Mouse (Mus musculus) lung, postnatal 0 days (tissue): ENCODE data around the gene Grid2ip. TPM values are rescaled to one million over a fixed set of nuclear protein-coding genes. Genes with fewer than 3 reads are reported as not detected.

Experiments
- ATAC-seq: fragments of 200-750 bp; cut with Nextera tagmentation; 2 replicates; pipeline ENCODE4 v1.8.0; 2017; ENCODE audit warnings: moderate library complexity
- DNase-seq: peaks from one replicate; pipeline ENCODE4 v3.0.0-alpha.2; 2016; ENCODE audit warnings: low spot score
- H3K27ac ChIP-seq: fragments of 300-500 bp; sonication (generic); 2 replicates; pipeline ENCODE4 v1.5.1; 2014; ENCODE audit warnings: antibody characterized with exemption, mild to moderate bottlenecking, low read length, mixed read lengths
- H3K27me3 ChIP-seq: fragments of 300-500 bp; sonication (generic); replicated peaks from 2 replicates; pipeline ENCODE4 v1.6.1; 2014; ENCODE audit warnings: low read length, mixed read lengths; ENCODE audit not compliant: insufficient read depth
- H3K36me3 ChIP-seq: fragments of 300-500 bp; sonication (generic); 2 replicates; pipeline ENCODE4 v1.6.1; 2014; ENCODE audit warnings: low read length, mixed read lengths; ENCODE audit not compliant: insufficient read depth
- H3K4me1 ChIP-seq: fragments of 300-500 bp; sonication (generic); 2 replicates; pipeline ENCODE4 v1.6.1; 2014; ENCODE audit warnings: antibody characterized with exemption, low read depth, low read length, mixed read lengths; ENCODE audit not compliant: insufficient read depth
- H3K4me2 ChIP-seq: fragments of 300-500 bp; sonication (generic); replicated peaks from 2 replicates; pipeline ENCODE4 v1.6.1; 2014; ENCODE audit warnings: low read depth, mild to moderate bottlenecking, low read length, moderate library complexity, mixed read lengths
- H3K4me3 ChIP-seq: fragments of 300-500 bp; sonication (generic); 2 replicates; pipeline ENCODE4 v1.5.1; 2014; ENCODE audit warnings: low read depth, low read length
- H3K9ac ChIP-seq: fragments of 300-500 bp; sonication (generic); replicated peaks from 2 replicates; pipeline ENCODE4 v1.6.1; 2014; ENCODE audit warnings: low read depth, mild to moderate bottlenecking
- H3K9me3 ChIP-seq: fragments of 300-500 bp; sonication (generic); 2 replicates; pipeline ENCODE4 v1.6.1; 2016; ENCODE audit warnings: low read length, mixed read lengths
- CTCF ChIP-seq: IDR thresholded peaks from 2 replicates; pipeline ENCODE4 v1.5.1; 2016; ENCODE audit warnings: antibody characterized with exemption, mild to moderate bottlenecking
- EP300 ChIP-seq: IDR thresholded peaks from 2 replicates; pipeline ENCODE4 v1.6.1; 2016; ENCODE audit warnings: antibody characterized with exemption, mild to moderate bottlenecking, control low read depth
- WGBS: fragments of 180-500 bp; shearing (Covaris S2); extraction: QIAGEN DNeasy Blood & Tissue Kit; methylation state at CpG from one replicate; pipeline ENCODE4 v1.1.7; 2014; 5-methylcytosine and 5-hydroxymethylcytosine counted together
- polyA plus RNA-seq: library from polyadenylated mRNA; unstranded; fragments of >200 nt; fragmentation: Nextera tagmentation; extraction: Ambion mirVana; gene quantifications from 2 replicates; pipeline ENCODE4 v1.2.1, GENCODE M21; 2015

The Grid2ip gene
- polyA plus RNA-seq, 1 experiment from 2014 or later, result not detected

GRCm38 (mm10) chr5:143360000-143360399, 2.9 kb downstream of the Grid2ip start:
- no peak for ATAC-seq
- no peak for DNase-seq
- Histone ChIP-seq H3K4me1 (peaks cover 7% of the 10 kb centered on the region; the same call in 1 of the 2 replicates), H3K9me3 (no peaks in the 10 kb centered on the region), H3K4me3 (no peak overlapping the region), H3K36me3 (no peaks in the 10 kb centered on the region), H3K27ac (no peak overlapping the region), H3K4me2 (no peak overlapping the region), H3K27me3 (no peaks in the 10 kb centered on the region; the same call in 1 of the 2 replicates), H3K9ac (no peak overlapping the region)
- 57% methylated on average over 5 of the region's 5 CpGs for WGBS
- TF ChIP-seq EP300 (no peak), CTCF (peak; percentile 60)

- H3K27ac ChIP-seq, result no peak overlapping the region
- no peaks in the 10 kb centered on the region for H3K9me3 ChIP-seq
- H3K4me2 ChIP-seq, result no peak overlapping the region
- no peak overlapping the region for H3K9ac ChIP-seq
- H3K36me3 ChIP-seq, result no peaks in the 10 kb centered on the region
- H3K27me3 ChIP-seq, result no peaks in the 10 kb centered on the region; the same call in 1 of the 2 replicates
- ATAC-seq, result no peak
- H3K4me3 ChIP-seq, result no peak overlapping the region
- no peak for DNase-seq
- no peak for TF ChIP-seq EP300
- no peak for TF ChIP-seq CTCF
- WGBS, result 43% methylated on average over 7 of the region's 7 CpGs
- H3K4me1 ChIP-seq, result peaks cover 7% of the 10 kb centered on the region; the same call in 1 of the 2 replicates
Measured at GRCm38 (mm10) chr5:143361428-143361827, 4.3 kb downstream of the Grid2ip start.

GRCm38 (mm10) chr5:143363678-143364615, 6.8 kb downstream of the Grid2ip start:
- H3K27me3 ChIP-seq, result no peaks in the 10 kb centered on the region; the same call in 1 of the 2 replicates
- WGBS, result 2% methylated on average over 46 of the region's 47 CpGs

GRCm38 (mm10) chr5:143367931-143368330, 10.8 kb downstream of the Grid2ip start:
- no peak for TF ChIP-seq EP300
- TF ChIP-seq CTCF, result no peak
- peaks cover 7% of the 10 kb centered on the region; the same call in 1 of the 2 replicates for H3K4me1 ChIP-seq
- H3K27ac ChIP-seq, result no peak overlapping the region
- no peak for DNase-seq
- WGBS, result 61% methylated on average over 3 of the region's 3 CpGs
- H3K4me3 ChIP-seq, result no peak overlapping the region
- no peak for ATAC-seq
- H3K27me3 ChIP-seq, result peaks cover 27% of the 10 kb centered on the region
- no peaks in the 10 kb centered on the region for H3K36me3 ChIP-seq
- H3K9me3 ChIP-seq, result no peaks in the 10 kb centered on the region
- H3K9ac ChIP-seq, result no peak overlapping the region
- H3K4me2 ChIP-seq, result no peak overlapping the region

More at GRCm38 (mm10) chr5:143363678-143364615, 6.8 kb downstream of the Grid2ip start:
- H3K4me1 ChIP-seq, result peaks cover 7% of the 10 kb centered on the region; the same call in 1 of the 2 replicates
- H3K4me3 ChIP-seq, result peak overlapping the region; percentile 40
- ATAC-seq (peak; percentile 65), DNase-seq (peak; percentile 28)
- H3K27ac ChIP-seq, result no peak overlapping the region
- H3K9me3 ChIP-seq, result no peaks in the 10 kb centered on the region
- no peak overlapping the region for H3K9ac ChIP-seq
- peak overlapping the region; percentile 66 for H3K4me2 ChIP-seq
- TF ChIP-seq CTCF (no peak), EP300 (no peak)
- H3K36me3 ChIP-seq, result no peaks in the 10 kb centered on the region

- Histone ChIP-seq H3K36me3 (no peaks in the 10 kb centered on the region), H3K4me1 (no peaks in the 10 kb centered on the region), H3K9ac (no peak overlapping the region), H3K4me3 (0 out of 2 replicates have a peak overlapping the region, but pooled peaks have one; percentile 5), H3K27me3 (peaks cover 32% of the 10 kb centered on the region), H3K27ac (no peak overlapping the region), H3K4me2 (no peak overlapping the region), H3K9me3 (no peaks in the 10 kb centered on the region)
- ATAC-seq (no peak), DNase-seq (no peak)
- no peak for TF ChIP-seq CTCF
- TF ChIP-seq EP300, result no peak
- WGBS, result 2% methylated on average over 28 of the region's 36 CpGs
Measured at GRCm38 (mm10) chr5:143369611-143370255, 12.6 kb downstream of the Grid2ip start.

- Histone ChIP-seq H3K9me3 (no peaks in the 10 kb centered on the region), H3K4me3 (no peak overlapping the region), H3K9ac (no peak overlapping the region), H3K4me2 (no peak overlapping the region), H3K27ac (no peak overlapping the region), H3K36me3 (no peaks in the 10 kb centered on the region), H3K4me1 (no peaks in the 10 kb centered on the region), H3K27me3 (peaks cover 32% of the 10 kb centered on the region)
- no peak for TF ChIP-seq EP300
- no peak for TF ChIP-seq CTCF
- 27% methylated on average over 17 of the region's 17 CpGs for WGBS
- ATAC-seq (no peak), DNase-seq (no peak)
Measured at GRCm38 (mm10) chr5:143370416-143371145, 13.4 kb downstream of the Grid2ip start.
